Mouse (Mus musculus): ENCODE data around the gene Gstp3. TPM values are rescaled to one million over a fixed set of nuclear protein-coding genes. Genes with fewer than 3 reads are reported as not detected.

Gene Gstp3
- polyA plus RNA-seq, 1 experiment from 2014 or later, result not detected

- no peaks in the 10 kb centered on the region for H3K4me1 ChIP-seq
- no peaks in the 10 kb centered on the region for H3K36me3 ChIP-seq (ENCODE audit: poor library complexity, severe bottlenecking)
- no peak overlapping the region for H3K9ac ChIP-seq
- H3K9me3 ChIP-seq (replicated peaks), result peaks cover 7% of the 10 kb centered on the region
- H3K4me3 ChIP-seq, result no peak overlapping the region
- no peak overlapping the region for H3K4me2 ChIP-seq
- H3K27ac ChIP-seq, result no peak overlapping the region
- no peaks in the 10 kb centered on the region for H3K27me3 ChIP-seq
- ATAC-seq, result no peak
These were observed 31.8 kb downstream of the Gstp3 start for GRCm38 (mm10) chr19:4027576-4027975.

DNA sequence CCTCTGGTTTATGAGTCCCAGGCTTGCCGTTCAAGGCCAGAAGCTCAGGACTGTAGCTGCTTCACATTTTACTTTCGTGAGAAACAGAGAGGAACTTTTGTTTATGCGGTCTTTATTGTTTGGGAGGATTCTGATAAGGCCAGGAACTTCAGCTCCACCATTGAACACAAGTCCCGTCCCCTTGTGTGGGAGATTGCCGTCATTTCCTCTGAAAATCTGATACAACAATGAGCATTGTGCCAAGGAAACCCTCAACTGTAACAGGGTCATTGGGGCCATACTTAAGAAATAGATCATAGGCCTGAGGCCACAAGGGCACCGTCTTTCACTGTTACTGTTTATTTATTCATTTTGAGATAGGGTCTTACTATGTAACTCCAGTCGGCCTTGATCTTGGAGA is 36.2 kb downstream of the Gstp3 start:
- Histone ChIP-seq H3K9ac (no peak overlapping the region), H3K4me2 (no peak overlapping the region), H3K4me1 (peaks cover 9% of the 10 kb centered on the region; the same call in 1 of the 2 replicates), H3K36me3 (ENCODE audit: poor library complexity, severe bottlenecking) (no peaks in the 10 kb centered on the region), H3K27ac (no peak overlapping the region), H3K4me3 (no peak overlapping the region), H3K9me3 (replicated peaks) (peaks cover 7% of the 10 kb centered on the region), H3K27me3 (no peaks in the 10 kb centered on the region)
- no peak for ATAC-seq
- WGBS, result 82% methylated on average over 7 of the region's 7 CpGs

DNA sequence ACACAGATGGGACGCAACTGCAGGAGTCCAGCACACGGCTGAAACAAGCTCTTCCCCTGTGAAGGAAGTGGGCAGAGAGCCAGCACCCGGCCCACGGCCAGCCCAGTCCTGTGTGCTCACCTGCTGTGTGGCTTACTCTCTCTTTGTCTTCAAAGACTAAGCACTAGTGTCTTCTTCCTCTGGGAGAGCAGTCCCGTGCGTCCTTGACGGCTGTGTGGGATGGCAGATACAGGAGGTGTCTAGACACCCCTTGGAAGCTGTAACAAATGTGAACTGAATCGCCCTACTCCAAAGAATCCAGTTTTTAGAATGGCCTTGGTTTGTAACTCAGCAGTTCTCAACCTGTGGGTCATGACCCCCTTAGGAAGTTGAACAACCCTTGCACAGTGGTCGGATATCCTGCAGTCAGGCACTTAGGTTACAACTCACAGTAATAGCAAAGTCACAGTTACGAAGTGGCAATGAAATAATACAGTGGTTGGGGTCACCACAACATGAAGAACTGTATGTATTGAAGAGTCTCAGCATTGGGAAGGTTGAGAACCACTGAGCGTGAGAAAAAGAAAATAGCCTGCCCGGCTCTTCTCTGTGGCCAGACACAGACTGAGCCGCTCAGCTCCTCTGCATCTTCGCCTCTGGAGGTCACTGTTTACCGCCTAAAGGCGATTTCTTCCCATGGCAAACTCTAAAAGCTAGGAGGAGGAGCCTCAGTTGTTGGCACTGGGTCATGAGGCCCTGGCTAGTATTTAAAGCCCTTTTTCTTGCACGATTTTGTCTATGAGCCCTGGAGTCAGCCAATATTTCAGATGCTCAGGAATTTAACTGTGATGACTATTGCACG is 40.4 kb downstream of the Gstp3 start:
- peaks cover 9% of the 10 kb centered on the region; the same call in 1 of the 2 replicates for H3K4me1 ChIP-seq
- H3K27me3 ChIP-seq, result no peaks in the 10 kb centered on the region
- no peak overlapping the region for H3K9ac ChIP-seq
- ATAC-seq, result peak; percentile 57; the same call in 1 of the 2 replicates
- H3K27ac ChIP-seq, result no peak overlapping the region
- no peak overlapping the region for H3K4me3 ChIP-seq
- no peak overlapping the region for H3K4me2 ChIP-seq
- no peaks in the 10 kb centered on the region for H3K9me3 ChIP-seq (replicated peaks)
- H3K36me3 ChIP-seq (ENCODE audit: poor library complexity, severe bottlenecking), result no peaks in the 10 kb centered on the region
- 28% methylated on average over 18 of the region's 18 CpGs for whole genome bisulfite sequencing

- Histone ChIP-seq H3K4me2 (no peak overlapping the region), H3K4me3 (no peak overlapping the region), H3K9me3 (replicated peaks) (no peaks in the 10 kb centered on the region), H3K9ac (no peak overlapping the region), H3K4me1 (peaks cover 9% of the 10 kb centered on the region; the same call in 1 of the 2 replicates), H3K27ac (no peak overlapping the region), H3K36me3 (ENCODE audit: poor library complexity, severe bottlenecking) (no peaks in the 10 kb centered on the region), H3K27me3 (no peaks in the 10 kb centered on the region)
- no peak for ATAC-seq
- WGBS, result 64% methylated on average over 10 of the region's 10 CpGs
These were observed 41.3 kb downstream of the Gstp3 start for GRCm38 (mm10) chr19:4017921-4018587.

GRCm38 (mm10) chr19:4015635-4016034 is 43.7 kb downstream of the Gstp3 start:
- Histone ChIP-seq H3K9ac (no peak overlapping the region), H3K4me2 (no peak overlapping the region), H3K27ac (no peak overlapping the region), H3K36me3 (ENCODE audit: poor library complexity, severe bottlenecking) (no peaks in the 10 kb centered on the region), H3K4me1 (peaks cover 22% of the 10 kb centered on the region), H3K9me3 (replicated peaks) (no peaks in the 10 kb centered on the region), H3K27me3 (no peaks in the 10 kb centered on the region), H3K4me3 (no peak overlapping the region)
- ATAC-seq, result no peak
- WGBS, result 53% methylated on average over 5 of the region's 5 CpGs

- H3K36me3 ChIP-seq (ENCODE audit: poor library complexity, severe bottlenecking), result peaks cover 7% of the 10 kb centered on the region
- H3K27ac ChIP-seq, result no peak overlapping the region
- peak overlapping the region; percentile 1 for H3K9ac ChIP-seq
- H3K4me1 ChIP-seq, result peaks cover 22% of the 10 kb centered on the region
- no peak for ATAC-seq
- no peaks in the 10 kb centered on the region for H3K9me3 ChIP-seq (replicated peaks)
- no peaks in the 10 kb centered on the region for H3K27me3 ChIP-seq
- no peak overlapping the region for H3K4me3 ChIP-seq
- H3K4me2 ChIP-seq, result no peak overlapping the region
These were observed 44.6 kb downstream of the Gstp3 start for GRCm38 (mm10) chr19:4014802-4015201.

DNA sequence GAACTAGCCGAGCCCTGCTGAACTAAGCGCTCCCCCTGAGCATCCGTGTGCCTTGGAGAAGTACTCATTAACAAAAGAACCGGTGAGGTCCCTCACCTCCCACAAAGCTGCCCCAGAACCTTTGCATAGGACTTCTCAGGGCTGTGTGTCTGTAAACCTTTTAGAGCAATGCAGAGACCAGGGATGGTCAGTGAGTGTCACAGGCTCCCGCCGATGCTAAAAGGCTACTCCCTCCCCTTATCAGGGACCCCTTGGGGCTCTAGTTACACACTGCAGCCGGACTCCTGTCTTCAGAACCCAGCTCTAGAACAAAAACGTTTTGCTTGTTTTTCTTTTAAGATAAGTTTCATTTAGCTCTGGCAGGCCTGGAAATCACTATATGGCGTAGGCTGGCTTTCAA is 46.3 kb downstream of the Gstp3 start:
- Histone ChIP-seq H3K9me3 (replicated peaks) (no peaks in the 10 kb centered on the region), H3K4me2 (peak overlapping the region; percentile 79), H3K4me3 (peak overlapping the region; percentile 80), H3K27ac (no peak overlapping the region), H3K9ac (peak overlapping the region; percentile 31; the same call in 1 of the 2 replicates), H3K27me3 (no peaks in the 10 kb centered on the region), H3K4me1 (peaks cover 13% of the 10 kb centered on the region), H3K36me3 (ENCODE audit: poor library complexity, severe bottlenecking) (peaks cover 24% of the 10 kb centered on the region)
- ATAC-seq, result no peak; the same call in 1 of the 2 replicates
- 25% methylated on average over 9 of the region's 9 CpGs for WGBS

- Histone ChIP-seq H3K27me3 (no peaks in the 10 kb centered on the region), H3K9me3 (replicated peaks) (no peaks in the 10 kb centered on the region), H3K4me1 (peaks cover 13% of the 10 kb centered on the region), H3K4me2 (peak within 1 kb of the TSS; percentile 79), H3K27ac (peak within 1 kb of the TSS; percentile 48), H3K36me3 (ENCODE audit: poor library complexity, severe bottlenecking) (peaks cover 30% of the 10 kb centered on the region), H3K9ac (peak within 1 kb of the TSS; percentile 80), H3K4me3 (peak within 1 kb of the TSS; percentile 80)
- whole genome bisulfite sequencing, result under 1% methylated on average over 45 of the region's 45 CpGs
- peak; percentile 100 for ATAC-seq
These were observed 46.8 kb downstream of the Gstp3 start, which contains the start of gene Ndufv1 for GRCm38 (mm10) chr19:4012432-4013022. Gene Ndufv1, minus strand, starts transcription at chr19:4012806.

DNA sequence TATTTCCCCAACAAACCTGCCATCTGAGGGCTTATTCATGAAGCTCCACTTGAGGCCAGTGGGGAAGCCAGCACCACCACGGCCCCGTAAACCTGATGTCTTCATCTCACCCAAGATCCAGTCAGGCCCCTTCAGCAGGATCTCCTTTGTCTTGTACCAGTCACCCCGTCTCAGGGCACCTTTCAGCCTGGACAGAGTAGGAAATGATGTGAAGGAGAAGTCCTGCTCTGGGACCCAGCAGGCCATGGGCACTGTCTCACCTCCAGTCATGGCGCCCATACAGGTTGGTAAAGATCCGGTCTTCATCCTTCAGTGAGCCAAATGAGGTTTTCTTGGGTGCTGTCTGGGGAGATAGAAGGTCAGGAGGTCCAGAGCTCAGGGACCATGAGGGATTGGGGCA is 48.3 kb downstream of the Gstp3 start:
- Histone ChIP-seq H3K4me3 (no peak overlapping the region), H3K9me3 (replicated peaks) (no peaks in the 10 kb centered on the region), H3K4me2 (peak overlapping the region; percentile 79; the same call in 1 of the 2 replicates), H3K27me3 (no peaks in the 10 kb centered on the region), H3K9ac (no peak overlapping the region; the same call in 1 of the 2 replicates), H3K36me3 (ENCODE audit: poor library complexity, severe bottlenecking) (peaks cover 44% of the 10 kb centered on the region), H3K4me1 (peaks cover 13% of the 10 kb centered on the region), H3K27ac (no peak overlapping the region)
- ATAC-seq, result no peak
- WGBS, result 93% methylated on average over 5 of the region's 5 CpGs

Other genes starting within 250 kb of the Gstp3 start
- 53.1 and 54.8 TPM in 2 replicates for gene Chka, start 207.8 kb downstream of the Gstp3 start, polyA plus RNA-seq (2015; fragmentation: Nextera tagmentation; extraction: Ambion mirVana)
- 10.4 and 11.3 TPM in 2 replicates for gene Tcirg1, start 152.4 kb downstream of the Gstp3 start, polyA plus RNA-seq (2015; fragmentation: Nextera tagmentation; extraction: Ambion mirVana)
- gene Ndufs8, start 146.8 kb downstream of the Gstp3 start, polyA plus RNA-seq (2015; fragmentation: Nextera tagmentation; extraction: Ambion mirVana), result 197 and 208 TPM in 2 replicates
- gene Aldh3b1, start 129.8 kb downstream of the Gstp3 start, polyA plus RNA-seq (2015; fragmentation: Nextera tagmentation; extraction: Ambion mirVana), result 1.1 TPM in 2 replicates
- gene Unc93b1, start 124.4 kb downstream of the Gstp3 start, polyA plus RNA-seq (2015; fragmentation: Nextera tagmentation; extraction: Ambion mirVana), result 3.8 and 5.3 TPM in 2 replicates
- gene Aldh3b3, start 100.9 kb downstream of the Gstp3 start, polyA plus RNA-seq (2015; fragmentation: Nextera tagmentation; extraction: Ambion mirVana), result not detected in 2 replicates
- gene Aldh3b2, start 87.2 kb downstream of the Gstp3 start, polyA plus RNA-seq (2015; fragmentation: Nextera tagmentation; extraction: Ambion mirVana), result 0.15 TPM in 1 of 2 replicates, not detected in the other
- 0.68 and 1.4 TPM in 2 replicates for gene Acy3, start 73.0 kb downstream of the Gstp3 start, polyA plus RNA-seq (2015; fragmentation: Nextera tagmentation; extraction: Ambion mirVana)
- not detected in 2 replicates for gene Tbx10, start 66.8 kb downstream of the Gstp3 start, polyA plus RNA-seq (2015; fragmentation: Nextera tagmentation; extraction: Ambion mirVana)
- 25.8 and 28.2 TPM in 2 replicates for gene Nudt8, start 59.0 kb downstream of the Gstp3 start, polyA plus RNA-seq (2015; fragmentation: Nextera tagmentation; extraction: Ambion mirVana)
- gene Gm49405, start 58.9 kb downstream of the Gstp3 start, polyA plus RNA-seq (2015; fragmentation: Nextera tagmentation; extraction: Ambion mirVana), result 5.4 and 5.7 TPM in 2 replicates
- gene Doc2g, start 56.3 kb downstream of the Gstp3 start, polyA plus RNA-seq (2015; fragmentation: Nextera tagmentation; extraction: Ambion mirVana), result 5.5 and 5.7 TPM in 2 replicates
- 202 and 216 TPM in 2 replicates for gene Ndufv1, start 46.8 kb downstream of the Gstp3 start, polyA plus RNA-seq (2015; fragmentation: Nextera tagmentation; extraction: Ambion mirVana)
- gene Gstp1, start 21.6 kb downstream of the Gstp3 start, polyA plus RNA-seq (2015; fragmentation: Nextera tagmentation; extraction: Ambion mirVana), result 390 and 392 TPM in 2 replicates
- gene Gstp2, start 13.5 kb downstream of the Gstp3 start, polyA plus RNA-seq (2015; fragmentation: Nextera tagmentation; extraction: Ambion mirVana), result 1.0 and 2.5 TPM in 2 replicates
- not detected in 2 replicates for gene Cabp2, start 22.0 kb upstream of the Gstp3 start, polyA plus RNA-seq (2015; fragmentation: Nextera tagmentation; extraction: Ambion mirVana)
- 77.4 and 80.3 TPM in 2 replicates for gene Cdk2ap2, start 37.6 kb upstream of the Gstp3 start, polyA plus RNA-seq (2015; fragmentation: Nextera tagmentation; extraction: Ambion mirVana)
- 21.1 and 32.0 TPM in 2 replicates for gene Pitpnm1, start 40.4 kb upstream of the Gstp3 start, polyA plus RNA-seq (2015; fragmentation: Nextera tagmentation; extraction: Ambion mirVana)
- 73.7 and 75.9 TPM in 2 replicates for gene Aip, start 66.3 kb upstream of the Gstp3 start, polyA plus RNA-seq (2015; fragmentation: Nextera tagmentation; extraction: Ambion mirVana)
- 0.04 TPM in 1 of 2 replicates, not detected in the other for gene Gpr152, start 80.2 kb upstream of the Gstp3 start, polyA plus RNA-seq (2015; fragmentation: Nextera tagmentation; extraction: Ambion mirVana)
- gene Cabp4, start 84.5 kb upstream of the Gstp3 start, polyA plus RNA-seq (2015; fragmentation: Nextera tagmentation; extraction: Ambion mirVana), result 0.09 and 0.13 TPM in 2 replicates
- 126 and 144 TPM in 2 replicates for gene Coro1b, start 89.0 kb upstream of the Gstp3 start, polyA plus RNA-seq (2015; fragmentation: Nextera tagmentation; extraction: Ambion mirVana)
- gene Ptprcap, start 94.0 kb upstream of the Gstp3 start, polyA plus RNA-seq (2015; fragmentation: Nextera tagmentation; extraction: Ambion mirVana), result 0.33 and 0.65 TPM in 2 replicates
- gene Rps6kb2, start 103.8 kb upstream of the Gstp3 start, polyA plus RNA-seq (2015; fragmentation: Nextera tagmentation; extraction: Ambion mirVana), result 56.6 and 61.6 TPM in 2 replicates
- gene Carns1, start 115.9 kb upstream of the Gstp3 start, polyA plus RNA-seq (2015; fragmentation: Nextera tagmentation; extraction: Ambion mirVana), result 2.4 and 2.5 TPM in 2 replicates
- gene Tbc1d10c, start 131.7 kb upstream of the Gstp3 start, polyA plus RNA-seq (2015; fragmentation: Nextera tagmentation; extraction: Ambion mirVana), result 0.77 and 0.82 TPM in 2 replicates
- 664 and 700 TPM in 2 replicates for gene Ppp1ca, start 132.5 kb upstream of the Gstp3 start, polyA plus RNA-seq (2015; fragmentation: Nextera tagmentation; extraction: Ambion mirVana)
- 28.9 and 34.7 TPM in 2 replicates for gene Rad9a, start 142.1 kb upstream of the Gstp3 start, polyA plus RNA-seq (2015; fragmentation: Nextera tagmentation; extraction: Ambion mirVana)
- gene Clcf1, start 154.7 kb upstream of the Gstp3 start, polyA plus RNA-seq (2015; fragmentation: Nextera tagmentation; extraction: Ambion mirVana), result 0.63 and 0.76 TPM in 2 replicates
- not detected in 2 replicates for gene AC109138.7, start 154.8 kb upstream of the Gstp3 start, polyA plus RNA-seq (2015; fragmentation: Nextera tagmentation; extraction: Ambion mirVana)
- gene Pold4, start 172.3 kb upstream of the Gstp3 start, polyA plus RNA-seq (2015; fragmentation: Nextera tagmentation; extraction: Ambion mirVana), result 13.1 and 14.2 TPM in 2 replicates
- gene Ssh3, start 209.6 kb upstream of the Gstp3 start, polyA plus RNA-seq (2015; fragmentation: Nextera tagmentation; extraction: Ambion mirVana), result 3.6 and 4.8 TPM in 2 replicates
- gene Ankrd13d, start 223.6 kb upstream of the Gstp3 start, polyA plus RNA-seq (2015; fragmentation: Nextera tagmentation; extraction: Ambion mirVana), result 14.0 and 15.2 TPM in 2 replicates
- 14.4 and 15.6 TPM in 2 replicates for gene Grk2, start 246.7 kb upstream of the Gstp3 start, polyA plus RNA-seq (2015; fragmentation: Nextera tagmentation; extraction: Ambion mirVana)